Mouse (Mus musculus) MEL (cell line): Measurements from ENCODE around the gene Usp49. TPM values are rescaled to one million over a fixed set of nuclear protein-coding genes. Genes with fewer than 3 reads are reported as not detected.

Experiments
- DNase-seq: peaks from one replicate; pipeline ENCODE4 v3.0.0; 2011; ENCODE audit warnings: low read depth, low spot score
- H3K27ac ChIP-seq: 2 replicates; pipeline ENCODE4 v1.5.1; 2012; ENCODE audit warnings: low read depth, mild to moderate bottlenecking, control low read depth, low read length, moderate library complexity; ENCODE audit not compliant: control insufficient read depth
- H3K27me3 ChIP-seq, 2 experiments: fragments of 150-350 bp in 1 of 2; sonication (generic) in 1 of 2; 2 replicates each; pipeline ENCODE4 v1.6.1; 2012; ENCODE audit warnings: low read length in 2 of 2, mild to moderate bottlenecking in 2 of 2, improper control_type of control experiment in 1 of 2, moderate library complexity in 1 of 2; ENCODE audit not compliant: insufficient read depth in 2 of 2, control insufficient read depth in 1 of 2
- H3K36me3 ChIP-seq, 2 experiments: 2 replicates each; pipeline ENCODE4 v1.6.1; 2012 to 2014; ENCODE audit warnings: low read length in 2 of 2, improper control_type of control experiment in 1 of 2, inconsistent platforms in 1 of 2, mild to moderate bottlenecking in 1 of 2; ENCODE audit not compliant: insufficient read depth in 2 of 2, control insufficient read depth in 1 of 2
- H3K4me1 ChIP-seq, 2 experiments: fragments of 150-350 bp in 1 of 2; sonication (generic) in 1 of 2; 2 replicates each; pipeline ENCODE4 v1.6.1; 2012; ENCODE audit warnings: low read length in 2 of 2, improper control_type of control experiment in 1 of 2, mild to moderate bottlenecking in 1 of 2; ENCODE audit not compliant: insufficient read depth in 2 of 2, control insufficient read depth in 1 of 2
- H3K4me3 ChIP-seq, 2 experiments: fragments of 150-350 bp in 1 of 2; sonication (generic) in 1 of 2; 2 replicates each; pipeline ENCODE4 v1.5.1; 2012; ENCODE audit warnings: low read depth in 2 of 2, low read length in 2 of 2, mild to moderate bottlenecking in 2 of 2, moderate library complexity in 2 of 2, control low read depth in 1 of 2, improper control_type of control experiment in 1 of 2; ENCODE audit not compliant: control insufficient read depth in 1 of 2, insufficient read depth in 1 of 2
- H3K79me2 ChIP-seq: 2 replicates; pipeline ENCODE4 v1.6.1; 2012; ENCODE audit warnings: mild to moderate bottlenecking, low read length, moderate library complexity; ENCODE audit not compliant: control insufficient read depth, poor library complexity, insufficient read depth
- H3K9ac ChIP-seq: 2 replicates; pipeline ENCODE4 v1.6.1; 2012; ENCODE audit warnings: low read depth, mild to moderate bottlenecking, control low read depth, low read length, moderate library complexity; ENCODE audit not compliant: control insufficient read depth, poor library complexity, severe bottlenecking
- H3K9me3 ChIP-seq: fragments of 150-350 bp; sonication (generic); replicated peaks from 2 replicates; pipeline ENCODE4 v1.6.1; 2012; ENCODE audit warnings: mild to moderate bottlenecking, low read length, improper control_type of control experiment, moderate library complexity; ENCODE audit not compliant: insufficient read depth
- BHLHE40 ChIP-seq: IDR thresholded peaks from 2 replicates; pipeline ENCODE4 v1.6.1; 2012; ENCODE audit warnings: low read depth, mild to moderate bottlenecking, inconsistent platforms, low read length, improper control_type of control experiment, borderline replicate concordance
- CHD1 ChIP-seq: IDR thresholded peaks from 2 replicates; pipeline ENCODE4 v1.6.1; 2012; ENCODE audit warnings: low read depth, mild to moderate bottlenecking, inconsistent platforms, low read length, improper control_type of control experiment
- CHD2 ChIP-seq: IDR thresholded peaks from 2 replicates; pipeline ENCODE4 v1.6.1; 2011; ENCODE audit warnings: low read length, improper control_type of control experiment
- CTCF ChIP-seq, 3 experiments: IDR thresholded peaks in 2 of 3; conservative IDR thresholded peaks in 1 of 3; 2 replicates each; pipeline ENCODE4 v1.5.1; 2011 to 2012; ENCODE audit warnings: low read length in 3 of 3, low read depth in 2 of 3, mild to moderate bottlenecking in 2 of 3, improper control_type of control experiment in 1 of 3, inconsistent platforms in 1 of 3, mixed read lengths in 1 of 3, moderate library complexity in 1 of 3; ENCODE audit not compliant: control insufficient read depth in 1 of 3, insufficient read depth in 1 of 3, poor library complexity in 1 of 3, severe bottlenecking in 1 of 3
- E2F4 ChIP-seq: IDR thresholded peaks from 2 replicates; pipeline ENCODE4 v1.6.1; 2011; ENCODE audit warnings: low read depth, low read length, improper control_type of control experiment, borderline replicate concordance
- ELF1 ChIP-seq: IDR thresholded peaks from 2 replicates; pipeline ENCODE4 v1.6.1; 2014; ENCODE audit warnings: low read depth, mild to moderate bottlenecking, inconsistent platforms, low read length, improper control_type of control experiment, moderate library complexity
- EP300 ChIP-seq, 2 experiments: IDR thresholded peaks; 2 replicates each; pipeline ENCODE4 v1.6.1; 2011; ENCODE audit warnings: improper control_type of control experiment in 2 of 2, low read length in 2 of 2, low read depth in 1 of 2, mild to moderate bottlenecking in 1 of 2
- GABPA ChIP-seq: IDR thresholded peaks from 2 replicates; pipeline ENCODE4 v1.6.1; 2012; ENCODE audit warnings: low read depth, mild to moderate bottlenecking, inconsistent platforms, low read length, improper control_type of control experiment, moderate library complexity
- GATA1 ChIP-seq: IDR thresholded peaks from 2 replicates; pipeline ENCODE4 v1.6.1; 2011; ENCODE audit warnings: low read depth, low read length, improper control_type of control experiment
- HCFC1 ChIP-seq: IDR thresholded peaks from 2 replicates; pipeline ENCODE4 v1.6.1; 2012; ENCODE audit warnings: low read depth, mild to moderate bottlenecking, inconsistent platforms, low read length, improper control_type of control experiment, moderate library complexity
- JUND ChIP-seq: IDR thresholded peaks from 2 replicates; pipeline ENCODE4 v1.6.1; 2011; ENCODE audit warnings: low read depth, mild to moderate bottlenecking, improper control_type of control experiment, low read length
- KAT2A ChIP-seq: conservative IDR thresholded peaks from 2 replicates; pipeline ENCODE4 v1.6.1; 2012; ENCODE audit warnings: low read depth, low read length, improper control_type of control experiment, inconsistent platforms
- MAX ChIP-seq: IDR thresholded peaks from 2 replicates; pipeline ENCODE4 v1.6.1; 2011; ENCODE audit warnings: low read length, improper control_type of control experiment
- MAZ ChIP-seq: IDR thresholded peaks from 2 replicates; pipeline ENCODE4 v1.6.1; 2012; ENCODE audit warnings: low read depth, mild to moderate bottlenecking, inconsistent platforms, low read length, improper control_type of control experiment
- MEF2A ChIP-seq: IDR thresholded peaks from 2 replicates; pipeline ENCODE4 v1.6.1; 2014; ENCODE audit warnings: low read depth, mild to moderate bottlenecking, inconsistent platforms, low read length, improper control_type of control experiment; ENCODE audit not compliant: poor library complexity, insufficient replicate concordance, severe bottlenecking; ENCODE audit errors: extremely low read depth
- MYB ChIP-seq: IDR thresholded peaks from 2 replicates; pipeline ENCODE4 v1.6.1; 2011; ENCODE audit warnings: mild to moderate bottlenecking, low read depth, low read length, improper control_type of control experiment
- MYC ChIP-seq: IDR thresholded peaks from 2 replicates; pipeline ENCODE4 v1.6.1; 2011; ENCODE audit warnings: low read depth, mild to moderate bottlenecking, low read length, improper control_type of control experiment, moderate library complexity
- NELFE ChIP-seq: IDR thresholded peaks from 2 replicates; pipeline ENCODE4 v1.6.1; 2011; ENCODE audit warnings: low read depth, low read length, improper control_type of control experiment
- NRF1 ChIP-seq: IDR thresholded peaks from 2 replicates; pipeline ENCODE4 v1.6.1; 2014; ENCODE audit warnings: low read depth, mild to moderate bottlenecking, inconsistent platforms, low read length, improper control_type of control experiment, moderate library complexity; ENCODE audit not compliant: poor library complexity, insufficient read depth, severe bottlenecking
- POLR2A ChIP-seq, 2 experiments: IDR thresholded peaks; 2 replicates each; pipeline ENCODE4 v1.6.1; 2011 to 2012; ENCODE audit warnings: low read length in 2 of 2, mild to moderate bottlenecking in 2 of 2, control low read depth in 1 of 2, improper control_type of control experiment in 1 of 2, low read depth in 1 of 2, moderate library complexity in 1 of 2; ENCODE audit not compliant: control insufficient read depth in 1 of 2, insufficient read depth in 1 of 2, poor library complexity in 1 of 2
- POLR2AphosphoS2 ChIP-seq: IDR thresholded peaks from 2 replicates; pipeline ENCODE4 v1.6.1; 2011; ENCODE audit warnings: low read length, improper control_type of control experiment
- POLR2AphosphoS5 ChIP-seq: IDR thresholded peaks from 2 replicates; pipeline ENCODE4 v1.6.1; 2012; ENCODE audit warnings: low read depth, borderline replicate concordance, mild to moderate bottlenecking, inconsistent platforms, low read length, moderate library complexity, mixed read lengths
- RAD21 ChIP-seq: IDR thresholded peaks from 2 replicates; pipeline ENCODE4 v1.6.1; 2011; ENCODE audit warnings: mild to moderate bottlenecking, low read depth, low read length, improper control_type of control experiment
- RCOR1 ChIP-seq: IDR thresholded peaks from 2 replicates; pipeline ENCODE4 v1.6.1; 2012; ENCODE audit warnings: low read depth, mild to moderate bottlenecking, inconsistent platforms, low read length, improper control_type of control experiment
- SIN3A ChIP-seq: IDR thresholded peaks from 2 replicates; pipeline ENCODE4 v1.6.1; 2012; ENCODE audit warnings: low read length, improper control_type of control experiment, inconsistent platforms
- TAL1 ChIP-seq: IDR thresholded peaks from 2 replicates; pipeline ENCODE4 v1.6.1; 2012; ENCODE audit warnings: mild to moderate bottlenecking, inconsistent platforms, low read length, moderate library complexity, mixed read lengths
- TBP ChIP-seq: IDR thresholded peaks from 2 replicates; pipeline ENCODE4 v1.8.0; 2011; ENCODE audit warnings: low read depth, low read length, improper control_type of control experiment
- TCF12 ChIP-seq: IDR thresholded peaks from 2 replicates; pipeline ENCODE4 v1.6.1; 2014; ENCODE audit warnings: low read depth, mild to moderate bottlenecking, inconsistent platforms, low read length, improper control_type of control experiment, moderate library complexity
- UBTF ChIP-seq: IDR thresholded peaks from 2 replicates; pipeline ENCODE4 v1.6.1; 2012; ENCODE audit warnings: low read depth, mild to moderate bottlenecking, inconsistent platforms, low read length, improper control_type of control experiment, moderate library complexity, borderline replicate concordance; ENCODE audit not compliant: insufficient read depth
- USF1 ChIP-seq: IDR thresholded peaks from 2 replicates; pipeline ENCODE4 v1.6.1; 2014; ENCODE audit warnings: low read depth, mild to moderate bottlenecking, inconsistent platforms, low read length, improper control_type of control experiment, moderate library complexity
- USF2 ChIP-seq, 2 experiments: IDR thresholded peaks; 2 replicates each; pipeline ENCODE4 v1.6.1; 2011 to 2012; ENCODE audit warnings: improper control_type of control experiment in 2 of 2, low read length in 2 of 2, borderline replicate concordance in 1 of 2, inconsistent platforms in 1 of 2, low read depth in 1 of 2, mild to moderate bottlenecking in 1 of 2; ENCODE audit not compliant: insufficient read depth in 1 of 2
- ZC3H11A ChIP-seq: IDR thresholded peaks from 2 replicates; pipeline ENCODE4 v1.6.1; 2012; ENCODE audit warnings: low read depth, mild to moderate bottlenecking, inconsistent platforms, low read length, improper control_type of control experiment
- ZKSCAN1 ChIP-seq: IDR thresholded peaks from 2 replicates; pipeline ENCODE4 v1.6.1; 2012; ENCODE audit warnings: low read depth, mild to moderate bottlenecking, inconsistent platforms, low read length, improper control_type of control experiment, moderate library complexity
- ZMIZ1 ChIP-seq: IDR thresholded peaks from 2 replicates; pipeline ENCODE4 v1.6.1; 2012; ENCODE audit warnings: low read depth, mild to moderate bottlenecking, inconsistent platforms, low read length, improper control_type of control experiment, moderate library complexity
- ZNF384 ChIP-seq: IDR thresholded peaks from 2 replicates; pipeline ENCODE4 v1.6.1; 2012; ENCODE audit warnings: low read depth, mild to moderate bottlenecking, inconsistent platforms, low read length, improper control_type of control experiment
- polyA plus RNA-seq, 2 experiments: library from polyadenylated mRNA; stranded (reverse) in 1 of 2; unstranded in 1 of 2; fragments of >175 nt in 1 of 2; fragments of >200 nt in 1 of 2; gene quantifications; 2 replicates each; pipeline versions ENCODE4 v1.2.1 to v1.2.4; 2012; ENCODE audit warnings: low replicate concordance in 2 of 2, low read depth in 1 of 2; ENCODE audit not compliant: insufficient read length in 2 of 2, insufficient read depth in 1 of 2, missing spikeins in 1 of 2
- total RNA-seq: library from RNA; depleted of rRNA; stranded (reverse); fragments of 300-350 nt; gene quantifications from 2 replicates; pipeline ENCODE4 v1.2.3, GENCODE M21; 2012

Gene Usp49
- total and polyA plus RNA-seq, 3 experiments: 5.2 to 16.1 TPM; not detected in 1

DNA sequence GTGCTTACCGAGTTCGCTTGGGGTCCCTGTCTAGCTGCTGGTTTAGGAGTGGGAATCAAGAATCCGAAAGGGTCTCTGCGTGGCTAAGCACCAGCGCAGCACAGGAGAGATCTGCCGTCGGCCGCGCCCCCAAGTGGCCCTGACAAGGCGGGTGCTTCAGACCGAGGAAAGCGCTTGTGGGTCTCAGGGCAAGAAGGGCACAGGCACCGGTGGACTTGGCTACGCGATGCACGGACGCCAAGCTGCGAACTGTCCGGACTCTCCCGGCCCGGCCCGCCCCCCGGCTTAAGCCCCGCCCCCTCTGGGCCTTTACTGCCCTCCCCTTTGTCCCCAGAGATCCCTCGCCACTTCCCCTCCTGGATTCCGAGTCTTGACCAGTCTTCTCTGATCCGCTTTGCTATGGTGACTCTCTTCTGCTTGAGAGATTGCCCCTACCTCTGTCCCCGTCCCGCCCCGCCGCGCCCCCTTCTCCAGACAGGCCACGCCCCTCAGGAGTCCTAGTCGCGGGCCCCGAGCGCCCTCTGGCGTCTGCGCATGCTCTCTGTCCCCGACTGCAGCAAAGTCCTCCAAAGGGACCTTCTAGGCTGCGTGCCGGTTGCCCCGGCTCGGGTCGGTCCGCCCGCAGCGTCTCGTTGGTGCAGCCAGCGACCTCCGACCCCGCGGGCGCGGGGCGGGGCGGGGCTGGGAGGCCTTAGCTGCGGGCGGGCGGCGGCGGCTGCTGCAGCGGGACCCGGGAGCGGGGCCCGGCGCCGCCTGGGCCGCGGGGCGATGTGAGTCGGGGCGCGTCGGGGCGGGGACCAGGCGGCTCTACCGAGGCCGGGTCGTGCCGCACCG is 64.2 kb downstream of the Usp49 start, which contains the start of gene Prickle4:
Gene Prickle4 (minus strand): TSS at position 234 of the 834 bp plus-strand sequence.
- no peak within 1 kb of the TSS for H3K27ac ChIP-seq
- peak; percentile 63 for TF ChIP-seq RAD21
- TF ChIP-seq ZMIZ1: no peak
- TF ChIP-seq BHLHE40: no peak
- TF ChIP-seq RCOR1: no peak
- TF ChIP-seq MYC: no peak
- TF ChIP-seq EP300 (IDR thresholded peaks at IDR 0.05; ENCODE audit: low read depth in 1 of 2, low read length in 2 of 2): no peak
- no peak for TF ChIP-seq TCF12
- no peak for TF ChIP-seq UBTF
- peak; percentile 71 for TF ChIP-seq NRF1
- TF ChIP-seq CTCF (IDR thresholded peaks at IDR 0.05 in 2 of 3, conservative IDR thresholded peaks at IDR 0.05 in 1 of 3; ENCODE audit: control insufficient read depth in 1 of 3, insufficient read depth in 1 of 3, low read depth in 2 of 3, low read length in 3 of 3, poor library complexity in 1 of 3, severe bottlenecking in 1 of 3): peak; percentile 26 to 94 (median 83); a peak in 5 of 6 replicates
- peak; percentile 39; the same call in 1 of the 2 replicates for TF ChIP-seq ZC3H11A
- TF ChIP-seq POLR2AphosphoS5: no peak
- TF ChIP-seq MAZ: peak; percentile 74; the same call in 1 of the 2 replicates
- no peak for TF ChIP-seq JUND
- no peak for TF ChIP-seq CHD2
- TF ChIP-seq POLR2AphosphoS2: no peak
- TF ChIP-seq MEF2A: no peak
- TF ChIP-seq ZNF384: no peak
- no peak for TF ChIP-seq ZKSCAN1
- no peak for TF ChIP-seq TBP
- TF ChIP-seq NELFE: 0 out of 2 replicates have a peak, but pooled peaks have one; percentile 26
- peak; percentile 53; the same call in 1 of the 2 replicates for TF ChIP-seq SIN3A
- TF ChIP-seq GATA1: no peak
- no peak for TF ChIP-seq MYB
- TF ChIP-seq ELF1: no peak
- TF ChIP-seq POLR2A (IDR thresholded peaks at IDR 0.05; ENCODE audit: control insufficient read depth in 1 of 2, insufficient read depth in 1 of 2, low read depth in 1 of 2, low read length in 2 of 2, poor library complexity in 1 of 2): peak; percentile 41 to 57; a peak in 2 of 4 replicates
- TF ChIP-seq GABPA: no peak
- no peak for TF ChIP-seq E2F4
- TF ChIP-seq USF1: no peak
- TF ChIP-seq KAT2A: no peak; the same call in 1 of the 2 replicates
- TF ChIP-seq CHD1: no peak
- no peak for TF ChIP-seq MAX
- TF ChIP-seq USF2 (IDR thresholded peaks at IDR 0.05; ENCODE audit: borderline replicate concordance in 1 of 2, insufficient read depth in 1 of 2, low read depth in 1 of 2, low read length in 2 of 2): no peak
- TF ChIP-seq HCFC1: peak; percentile 78
- no peak for TF ChIP-seq TAL1

More for the DNA sequence above, 64.2 kb downstream of the Usp49 start, which contains the start of gene Prickle4:
- Histone ChIP-seq H3K4me3 (peak within 1 kb of the TSS; percentile 53 to 88), H3K79me2 (no peaks in the 10 kb centered on the region; the same call in 1 of the 2 replicates), H3K4me1 (peaks cover 0 to 10% of the 10 kb centered on the region in 2 experiments; a peak in 2 of 4 replicates), H3K9ac (peak within 1 kb of the TSS; percentile 84), H3K36me3 (0 out of 4 replicates have a peak, but pooled peaks cover 0 to 2% of the 10 kb centered on the region in 2 experiments), H3K9me3 (no peaks in the 10 kb centered on the region), H3K27me3 (no peaks in the 10 kb centered on the region)
- peak; percentile 92 for DNase-seq
